Mouse (Mus musculus): ENCODE measurements at regions not wholly inside any gene's neighbourhood (a gene's known extent, or its start where the extent isn't known, plus 50 kb on each side); places are given as distances from the start of the nearest gene placed in this dataset.

DNA sequence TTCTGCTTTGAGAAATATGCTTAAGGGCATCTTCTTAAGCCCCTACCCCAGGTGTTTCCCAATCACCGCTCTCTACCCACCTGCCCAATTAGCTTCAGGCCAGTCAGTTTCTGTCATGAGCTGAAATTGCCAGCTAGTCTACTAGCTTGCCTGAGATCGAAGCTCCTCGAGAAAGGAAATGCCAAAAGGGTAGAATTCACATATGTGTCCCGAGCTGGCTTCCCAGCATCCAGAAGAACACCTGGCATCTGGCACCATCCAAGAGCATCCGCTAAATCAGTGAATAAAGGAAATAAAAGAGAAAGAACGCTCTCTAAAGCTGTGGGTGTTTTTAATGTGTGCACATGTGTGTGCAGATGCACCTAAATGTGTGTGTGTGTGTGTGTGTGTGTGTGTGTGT is 1474.7 kb upstream of the Gm6569 start:
- TF ChIP-seq CTCF (IDR thresholded peaks at IDR 0.05; ENCODE audit: low read depth, low read length) (no peak), POLR2A (IDR thresholded peaks at IDR 0.05; ENCODE audit: extremely low read depth, insufficient read depth, low read length) (no peak)
